Mouse (Mus musculus): ENCODE measurements around the gene Tmeff1.

The Tmeff1 gene

GRCm38 (mm10) chr4:48584421-48585240 lies at the start of gene Tmeff1:
Gene Tmeff1, plus strand, starts transcription at chr4:48585174.
- DNase-seq (ENCODE audit: low spot score in 2 of 2): no peak

DNA sequence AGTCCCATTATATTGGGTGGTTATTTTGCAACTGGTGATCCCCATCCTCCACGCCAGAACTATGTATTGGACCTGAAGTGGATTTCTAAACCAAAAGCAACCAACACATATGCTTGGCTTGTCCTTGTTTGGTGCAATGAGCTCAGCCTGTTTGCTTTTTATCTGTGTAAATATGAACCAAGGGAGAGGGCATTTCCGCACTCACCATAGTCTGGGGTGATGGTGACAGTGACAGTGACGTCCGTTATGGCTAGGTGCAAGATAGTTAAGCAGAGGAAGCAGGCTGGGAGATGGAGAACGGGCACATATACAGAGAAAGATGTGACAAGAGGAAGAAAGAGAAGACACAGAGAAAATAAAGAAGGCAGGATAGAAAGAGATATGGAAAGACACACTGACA lies 48.7 kb upstream of the Tmeff1 start:
- no peak for DNase-seq (ENCODE audit: low spot score in 2 of 2)

DNA sequence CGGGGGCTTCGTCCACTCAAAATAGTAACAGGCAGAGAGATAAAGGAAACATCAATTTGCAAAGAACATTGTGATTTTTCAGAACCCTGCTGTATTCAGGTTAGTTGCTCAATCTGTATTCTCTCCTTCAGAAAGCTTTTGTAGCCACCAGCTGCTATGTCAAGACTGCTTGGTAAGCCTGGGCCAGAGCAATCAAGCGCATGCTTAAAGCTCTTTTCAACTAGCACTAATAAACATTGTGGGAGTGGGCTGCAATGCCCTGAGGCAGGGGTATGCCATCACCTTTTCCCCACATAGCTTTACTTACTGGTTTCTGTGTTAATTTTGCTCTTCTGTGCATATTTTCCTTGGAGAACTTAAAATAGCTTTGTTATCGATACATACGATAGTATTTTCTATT lies 48.0 kb upstream of the Tmeff1 start:
- DNase-seq (ENCODE audit: low spot score in 2 of 2): no peak

DNA sequence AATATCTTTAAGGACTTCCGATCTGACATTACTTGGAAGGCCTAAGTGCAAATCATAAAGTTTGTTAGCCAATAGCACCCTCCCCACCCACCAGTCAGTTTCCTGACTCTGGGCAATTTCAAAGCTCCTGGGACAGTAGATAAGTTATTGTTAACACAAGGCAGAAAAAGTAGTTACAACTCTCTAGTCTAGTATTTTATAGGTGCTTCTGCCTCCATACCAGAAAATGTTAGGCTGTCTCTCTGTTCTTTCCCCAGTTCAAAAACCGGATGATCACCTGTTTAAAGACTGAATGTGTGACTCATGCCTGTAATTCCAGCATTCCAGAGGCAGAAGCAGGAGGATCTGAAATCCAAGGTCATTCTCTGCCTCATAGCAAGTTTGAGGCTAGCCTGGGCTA lies 46.4 kb upstream of the Tmeff1 start:
- DNase-seq (ENCODE audit: low spot score in 2 of 2): no peak

GRCm38 (mm10) chr4:48539841-48540575 lies 45.0 kb upstream of the Tmeff1 start, which contains the start of gene Msantd3:
Gene Msantd3, plus strand, starts transcription at chr4:48539935.
- DNase-seq (ENCODE audit: low spot score in 2 of 2): peak in 1 of 2 experiments; percentile 4

- DNase-seq (ENCODE audit: low spot score in 2 of 2): no peak
These were observed 44.3 kb upstream of the Tmeff1 start for GRCm38 (mm10) chr4:48540576-48541111.

DNA sequence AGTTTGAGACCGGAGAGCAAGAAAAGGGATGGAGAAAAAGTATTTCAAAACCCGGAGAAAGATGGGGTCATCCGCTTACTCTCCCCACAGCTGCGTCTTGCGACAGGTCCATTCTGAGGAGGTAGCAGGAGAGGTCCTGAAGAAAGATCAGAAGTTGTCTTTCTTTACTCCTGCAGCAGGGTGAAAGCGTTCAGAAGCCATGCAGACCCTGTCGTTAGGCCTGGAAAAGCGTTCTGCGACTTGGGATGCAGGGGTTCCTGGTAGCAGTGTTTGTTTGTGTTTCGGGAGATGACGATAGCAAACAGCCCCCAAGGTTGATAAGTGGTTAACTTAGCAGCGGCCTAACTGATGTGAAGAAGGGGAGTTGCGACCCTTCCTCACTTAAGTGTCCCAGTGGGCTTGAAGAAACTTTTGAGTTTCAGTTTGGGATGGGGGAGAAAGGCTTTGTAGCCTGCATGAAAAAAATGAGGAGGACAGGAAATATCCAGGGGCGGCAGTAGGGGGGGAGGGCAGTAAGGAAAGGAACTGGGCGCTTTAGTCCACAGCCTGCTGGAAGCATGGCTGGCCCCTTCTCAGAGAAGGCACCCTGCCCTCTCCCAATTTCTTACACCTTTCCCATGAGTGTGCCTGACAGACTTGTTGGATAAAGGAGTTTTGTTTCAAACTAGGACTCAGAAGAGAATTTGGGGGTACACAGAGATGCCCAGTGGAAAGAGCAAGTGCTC lies 43.3 kb upstream of the Tmeff1 start:
- DNase-seq (ENCODE audit: low spot score in 2 of 2): no peak

DNA sequence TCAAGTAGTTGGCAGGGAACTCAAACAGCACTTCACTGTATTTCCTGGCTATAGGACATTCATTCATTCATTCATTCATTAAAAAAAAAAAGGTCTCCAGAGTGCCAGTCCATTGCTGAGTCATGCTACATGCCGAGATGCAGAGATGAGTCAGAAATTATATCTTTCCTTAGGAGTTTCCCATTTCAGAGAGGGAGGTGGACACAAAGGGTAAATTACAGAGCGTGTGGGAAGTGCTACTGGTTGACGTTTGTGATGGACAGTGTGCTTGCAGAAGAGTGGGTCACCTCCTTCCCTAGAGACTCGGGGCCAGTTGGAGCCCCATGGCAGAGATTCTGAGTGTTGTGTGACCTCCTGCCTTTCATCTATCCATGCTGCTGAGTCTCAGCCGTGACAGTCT lies 42.6 kb upstream of the Tmeff1 start:
- DNase-seq (ENCODE audit: low spot score in 2 of 2): no peak

DNA sequence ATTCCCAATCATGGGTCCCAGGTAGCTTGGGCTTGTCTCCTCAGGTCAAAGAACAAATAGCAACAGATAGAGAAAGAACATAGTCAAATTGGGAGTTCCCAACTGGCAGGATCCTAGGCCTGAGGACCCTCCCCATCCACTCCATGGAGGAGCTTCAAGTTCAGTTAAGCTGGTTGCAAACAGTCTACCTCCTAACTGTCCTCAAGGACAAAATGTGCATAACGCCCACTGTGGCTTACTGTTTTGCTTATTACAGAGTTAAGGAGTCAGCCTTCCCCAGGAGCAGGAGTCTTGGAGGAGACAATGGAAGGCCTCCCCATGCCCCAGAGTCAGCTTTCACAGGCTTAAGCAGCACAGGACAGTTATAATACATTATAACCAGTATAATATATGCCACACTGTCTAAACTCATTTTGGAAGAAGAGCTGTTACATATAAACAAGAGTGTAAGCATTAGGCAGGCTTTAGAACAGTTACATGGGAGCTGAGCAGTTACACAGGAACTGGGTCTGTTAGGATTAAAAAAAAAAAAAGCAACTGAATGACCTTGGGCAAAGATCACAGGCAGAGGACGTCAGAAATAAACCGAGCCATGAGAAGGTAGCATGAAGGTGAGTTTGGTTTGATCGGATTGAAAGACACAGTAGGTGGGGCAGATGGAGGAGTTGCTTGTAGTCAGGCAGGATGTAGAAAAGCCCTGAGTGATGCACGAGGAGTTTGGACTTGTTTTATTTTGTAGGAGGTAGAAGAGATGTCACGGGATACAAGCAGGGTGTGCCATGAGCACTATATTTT lies 41.7 kb upstream of the Tmeff1 start:
- no peak for DNase-seq (ENCODE audit: low spot score in 2 of 2)

DNA sequence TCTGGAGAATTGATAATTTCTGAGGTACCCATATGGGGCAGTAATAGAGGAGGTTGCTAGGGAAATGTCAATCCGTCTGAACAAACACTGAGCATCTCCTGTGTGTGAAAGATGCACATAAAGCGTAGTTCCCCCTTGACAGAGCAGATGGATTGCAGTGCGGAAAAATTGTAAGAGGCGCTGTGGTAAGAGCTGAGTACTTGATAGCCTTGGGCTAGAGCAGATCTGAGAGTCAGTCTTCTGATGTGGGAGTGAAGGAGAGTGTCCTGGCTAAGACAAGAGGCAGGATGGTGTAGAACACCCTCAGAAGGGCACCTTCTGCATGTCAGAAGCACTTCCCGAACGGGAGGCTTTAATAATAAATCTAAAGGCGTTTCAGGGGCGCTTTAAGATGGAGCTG lies 40.8 kb upstream of the Tmeff1 start:
- DNase-seq (ENCODE audit: low spot score in 2 of 2): no peak

DNA sequence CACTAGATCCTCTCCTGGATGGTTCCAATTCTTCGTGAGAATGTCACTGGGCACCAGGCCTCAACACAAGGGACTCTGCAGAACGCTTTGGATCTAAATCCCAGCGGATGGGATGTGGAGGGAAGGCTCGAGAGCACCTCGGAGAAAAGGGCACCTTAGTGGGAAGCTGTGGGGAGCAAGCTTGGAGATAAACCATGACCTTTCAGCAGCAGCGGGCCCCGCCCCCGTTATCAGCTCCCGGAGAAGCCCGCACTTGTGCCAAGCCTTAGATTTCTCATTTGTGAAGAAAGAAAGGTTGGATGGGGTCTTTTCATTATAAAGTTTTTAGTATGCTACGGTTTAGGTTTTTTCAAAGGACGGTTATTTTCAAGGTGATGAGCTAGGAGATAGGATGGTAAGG lies 39.0 kb upstream of the Tmeff1 start:
- DNase-seq (ENCODE audit: low spot score in 2 of 2): no peak

DNA sequence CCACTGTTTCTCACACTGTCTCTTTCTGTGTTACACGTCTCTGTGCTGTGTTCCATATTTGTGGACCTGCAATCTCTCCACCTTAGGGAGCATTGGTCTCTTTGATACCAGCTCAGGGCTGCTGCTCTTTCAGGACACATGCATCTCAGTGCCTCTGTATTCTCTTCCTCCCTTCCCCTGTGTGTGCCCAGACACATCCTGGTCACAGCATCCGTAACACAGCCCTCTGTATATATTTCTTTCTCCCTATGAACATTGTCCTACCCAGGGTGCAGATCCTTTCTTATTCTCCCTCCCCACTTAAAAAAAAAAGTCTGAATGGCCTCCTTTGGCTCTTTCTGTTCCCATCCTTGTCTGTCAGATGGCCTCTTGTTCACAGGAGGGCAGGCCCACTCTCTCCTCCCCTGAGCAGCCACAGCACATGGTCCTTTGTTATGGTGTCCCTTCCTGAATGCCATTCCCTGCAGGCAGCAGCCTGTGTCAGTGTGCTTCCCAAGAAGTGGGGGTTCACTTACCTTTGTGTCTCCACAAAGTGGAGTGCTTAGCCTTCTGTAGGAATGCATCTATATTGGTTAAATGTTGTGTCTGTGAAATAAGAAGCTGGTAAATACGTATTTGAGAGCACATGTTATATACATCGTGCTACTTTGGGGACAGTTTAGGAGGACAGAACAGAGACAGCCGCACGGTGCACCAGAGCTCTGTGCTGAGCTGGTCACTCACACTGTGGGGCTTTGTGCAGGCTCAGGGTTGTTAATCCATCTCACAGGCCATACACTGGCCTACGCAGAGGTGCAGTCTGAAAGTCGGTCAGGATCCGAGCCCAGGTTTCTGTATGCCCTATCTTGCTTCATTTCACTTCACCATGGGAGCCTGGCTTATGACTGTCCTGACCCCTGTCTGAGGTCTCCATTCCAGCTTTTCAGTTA lies 38.1 kb upstream of the Tmeff1 start:
- DNase-seq (ENCODE audit: low spot score in 2 of 2): no peak

DNA sequence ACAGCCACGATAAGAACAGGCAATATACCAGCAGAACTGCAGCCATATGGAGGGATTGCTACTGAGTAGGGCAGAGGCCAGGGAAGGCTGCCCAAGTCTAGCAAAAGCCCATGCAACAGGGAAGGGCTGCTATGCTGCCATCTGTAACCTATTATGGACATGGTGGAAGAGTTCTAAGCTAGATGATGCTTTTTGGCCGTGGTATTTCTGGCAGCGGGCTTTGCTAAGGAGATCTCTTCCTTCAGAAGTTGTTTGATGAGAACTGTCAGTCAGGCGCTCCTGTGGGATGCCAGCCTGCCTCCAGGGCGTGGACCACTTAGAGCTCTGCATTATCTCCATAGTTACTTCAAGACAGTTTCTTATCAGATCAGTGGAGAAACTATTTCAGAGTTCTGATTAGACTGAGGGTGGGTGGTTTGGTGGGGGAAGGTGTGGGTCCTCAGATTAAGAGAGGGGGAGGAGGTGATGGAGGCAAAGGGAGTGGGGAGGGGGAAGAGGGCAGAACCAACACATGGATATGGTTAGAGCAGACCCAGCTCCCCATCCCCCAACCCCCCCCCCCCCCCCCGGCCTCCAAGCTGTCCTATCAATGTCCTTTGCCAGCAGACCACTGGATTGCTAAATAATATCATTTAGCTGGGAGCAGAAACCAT lies 36.5 kb upstream of the Tmeff1 start:
- DNase-seq (ENCODE audit: low spot score in 2 of 2): no peak

- no peak for DNase-seq (ENCODE audit: low spot score in 2 of 2)
These were observed 35.3 kb upstream of the Tmeff1 start for GRCm38 (mm10) chr4:48549661-48550060.

DNA sequence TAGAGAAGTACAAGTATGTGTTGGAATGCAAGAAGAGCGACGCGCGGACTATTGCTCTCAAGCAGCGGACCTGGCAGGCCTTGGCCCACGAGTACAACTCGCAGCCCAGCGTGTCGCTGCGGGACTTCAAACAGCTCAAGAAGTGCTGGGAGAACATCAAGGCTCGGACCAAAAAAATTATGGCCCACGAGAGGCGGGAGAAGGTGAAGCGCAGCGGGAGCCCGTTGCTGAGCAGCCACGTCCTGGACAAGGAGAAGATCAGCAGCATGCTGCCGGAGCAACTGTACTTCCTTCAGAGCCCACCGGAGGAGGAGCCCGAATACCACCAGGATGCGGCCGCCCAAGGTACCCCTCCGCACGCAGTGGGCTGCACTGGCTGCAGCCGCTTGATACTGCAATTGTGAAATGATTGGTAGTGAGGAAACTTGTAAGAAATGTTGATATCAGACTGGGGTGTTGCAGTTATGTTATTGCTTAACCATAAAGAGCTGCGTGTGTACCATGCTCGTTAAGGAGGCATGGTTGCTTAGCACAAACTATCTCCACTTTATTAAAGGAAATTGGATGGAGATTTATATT lies 32.4 kb upstream of the Tmeff1 start:
- no peak for DNase-seq (ENCODE audit: low spot score in 2 of 2)

DNA sequence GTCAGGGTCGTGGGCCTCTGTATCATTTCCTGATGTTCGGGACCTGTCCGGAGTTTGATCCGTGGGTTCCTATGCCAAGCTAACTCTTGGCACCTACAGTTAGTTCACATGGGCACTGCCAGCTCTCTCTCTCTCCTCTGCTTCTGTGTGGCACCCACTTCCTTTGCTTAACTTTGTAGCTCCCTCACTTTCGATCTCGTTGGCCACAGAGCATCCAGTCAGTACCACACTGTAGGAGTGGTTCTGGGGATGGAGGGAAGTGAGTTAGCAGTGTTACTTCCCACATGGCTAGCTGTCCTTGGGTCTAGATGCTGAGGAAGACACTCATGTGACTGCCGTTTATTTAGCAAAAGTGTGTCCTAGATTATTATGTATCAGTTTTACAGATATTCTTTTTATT lies 30.8 kb upstream of the Tmeff1 start:
- DNase-seq (ENCODE audit: low spot score in 2 of 2): no peak

DNA sequence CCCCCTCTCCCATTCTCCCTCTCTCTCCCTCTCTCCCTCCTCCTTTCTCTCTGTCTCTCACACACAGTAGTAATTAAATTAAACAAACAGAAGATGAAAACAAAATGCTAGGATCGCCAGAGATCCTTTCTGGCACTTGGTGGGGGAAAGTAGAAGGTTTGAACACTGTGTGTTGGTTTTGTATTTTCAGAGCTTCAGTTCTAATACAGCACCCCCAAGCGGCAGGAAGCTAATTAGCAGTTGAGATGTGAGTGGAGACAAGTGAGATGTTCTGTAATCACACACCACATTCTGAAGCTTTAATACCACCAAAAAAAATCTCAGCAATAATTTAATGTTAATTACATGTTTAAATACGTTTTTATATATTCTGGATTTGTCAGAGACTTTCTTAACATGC lies 29.2 kb upstream of the Tmeff1 start:
- no peak for DNase-seq (ENCODE audit: low spot score in 2 of 2)

GRCm38 (mm10) chr4:48559652-48560051 lies 25.3 kb upstream of the Tmeff1 start:
- DNase-seq (ENCODE audit: low spot score in 2 of 2): no peak

GRCm38 (mm10) chr4:48561824-48562223 lies 23.1 kb upstream of the Tmeff1 start:
- no peak for DNase-seq (ENCODE audit: low spot score in 2 of 2)

Data from spleen, postnatal 36 days (tissue).